Mouse (Mus musculus) kidney, adult 2 months (tissue): ENCODE results near the gene Gm28778. TPM values are rescaled to one million over a fixed set of nuclear protein-coding genes. Genes with fewer than 3 reads are reported as not detected.

ENCODE experiments used
- DNase-seq: peaks from one replicate; pipeline ENCODE4 v3.0.0; 2021
- H3K27ac ChIP-seq: fragments of 200-500 bp; 2 replicates; pipeline ENCODE4 v1.5.1; 2012; ENCODE audit warnings: low read depth, low read length, control low read depth, inconsistent platforms; ENCODE audit not compliant: insufficient read depth
- H3K27me3 ChIP-seq: fragments of 200-500 bp; replicated peaks from 2 replicates; pipeline ENCODE4 v1.6.1; 2012; ENCODE audit warnings: mild to moderate bottlenecking, moderate library complexity, low read length, inconsistent platforms; ENCODE audit not compliant: control insufficient read depth, insufficient read depth
- H3K36me3 ChIP-seq: fragments of 200-500 bp; 2 replicates; pipeline ENCODE4 v1.6.1; 2012; ENCODE audit warnings: mild to moderate bottlenecking, moderate library complexity, low read length, inconsistent platforms; ENCODE audit not compliant: control insufficient read depth, insufficient read depth
- H3K4me1 ChIP-seq: fragments of 200-500 bp; 2 replicates; pipeline ENCODE4 v1.6.1; 2011; ENCODE audit warnings: low read length; ENCODE audit not compliant: control insufficient read depth, insufficient read depth
- H3K4me3 ChIP-seq: fragments of 200-500 bp; 2 replicates; pipeline ENCODE4 v1.5.1; 2011; ENCODE audit warnings: mild to moderate bottlenecking, low read depth, low read length, control low read depth; ENCODE audit not compliant: insufficient read depth
- CTCF ChIP-seq: fragments of 200-500 bp; conservative IDR thresholded peaks from 2 replicates; pipeline ENCODE4 v1.5.1; 2011; ENCODE audit warnings: low read depth, mild to moderate bottlenecking, control low read depth, low read length, moderate library complexity, mixed read lengths; ENCODE audit not compliant: insufficient read depth, insufficient read length
- POLR2A ChIP-seq: fragments of 200-500 bp; IDR thresholded peaks from one replicate; pipeline ENCODE4 v1.6.1; 2011; ENCODE audit warnings: low read depth, low read length, control low read depth
- WGBS: fragments of 180-500 bp; shearing (Covaris S2); methylation state at CpG from one replicate; pipeline ENCODE4 v1.1.7; 2018; 5-methylcytosine and 5-hydroxymethylcytosine counted together
- polyA plus RNA-seq: library from polyadenylated mRNA; depleted of rRNA; stranded (reverse); fragments of >200 nt; gene quantifications from 2 replicates; pipeline ENCODE4 v1.2.3, GENCODE M21; 2012; rRNA removed

Gene Gm28778
- polyA plus RNA-seq, 1 experiment, result 14.9 TPM

DNA sequence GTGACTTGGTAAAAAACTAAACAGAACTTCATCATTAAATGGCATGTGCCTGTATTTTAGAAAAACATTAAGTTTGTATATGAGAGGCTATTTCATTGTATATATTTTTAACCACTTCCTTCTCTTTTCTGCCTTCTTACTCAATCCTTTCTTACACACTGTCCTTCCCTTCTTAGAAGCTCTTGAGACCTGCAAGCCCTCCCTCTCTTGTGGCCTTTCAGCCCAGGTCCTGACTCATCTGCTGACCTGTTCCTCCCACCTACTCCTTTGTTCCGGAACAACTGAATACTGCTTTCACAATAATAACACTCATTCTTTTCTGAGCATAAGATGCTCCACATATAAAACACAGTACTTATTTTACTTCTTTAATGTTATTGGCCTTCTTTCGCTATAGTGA is 44.2 kb downstream of the Gm28778 start:
- Histone ChIP-seq H3K27me3 (no peaks in the 10 kb centered on the region), H3K36me3 (peaks cover 2% of the 10 kb centered on the region), H3K27ac (no peak overlapping the region), H3K4me3 (no peak overlapping the region), H3K4me1 (no peaks in the 10 kb centered on the region)
- WGBS, result over 99% methylated on average over 2 of the region's 2 CpGs
- TF ChIP-seq POLR2A, result no peak
- TF ChIP-seq CTCF, result no peak
- DNase-seq, result no peak

DNA sequence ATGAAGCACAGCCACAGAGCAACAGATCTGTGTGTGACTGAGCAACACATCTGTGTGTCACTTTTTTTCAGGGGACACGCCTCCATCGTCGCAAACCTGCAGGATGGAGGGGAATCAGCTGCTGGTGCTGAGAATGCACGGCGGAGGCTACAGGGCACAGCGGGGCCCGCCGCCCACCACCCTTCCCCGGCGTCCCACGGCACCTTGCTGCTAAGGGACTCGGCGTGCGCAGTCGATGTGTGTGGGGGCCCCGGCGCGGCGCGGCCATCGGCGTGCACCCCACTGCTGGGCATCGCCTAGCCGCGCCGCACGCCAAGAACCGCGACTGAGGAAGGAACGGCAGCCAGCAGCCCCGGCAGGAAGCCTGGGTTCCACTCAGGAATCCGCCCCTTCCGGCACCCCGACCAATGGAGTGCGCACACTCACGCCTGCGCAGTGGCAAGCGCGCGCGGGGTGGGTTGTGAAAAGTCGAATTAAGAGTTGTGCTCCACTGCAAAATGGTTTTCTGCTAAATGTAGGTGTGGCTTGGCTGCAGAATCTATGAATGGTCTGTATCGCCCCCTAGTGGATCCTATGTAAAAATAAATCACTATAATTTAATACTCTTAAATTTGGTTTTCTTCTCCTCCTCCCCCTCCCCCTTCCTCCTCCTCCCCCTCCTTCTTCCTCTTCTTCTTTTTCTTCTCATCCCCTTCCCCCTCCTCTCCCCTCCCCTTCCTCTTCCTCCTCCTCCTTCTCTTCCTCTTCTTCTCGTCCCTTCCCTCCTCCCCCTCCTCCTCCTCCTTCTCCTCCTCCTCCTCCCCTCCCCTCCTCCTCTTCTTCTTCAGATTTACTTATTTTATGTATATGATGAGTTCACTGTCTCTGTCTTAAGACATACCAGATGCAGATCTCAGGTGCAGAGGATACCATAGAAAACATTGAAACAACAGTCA is 55.7 kb downstream of the Gm28778 start, which contains the start of the genes Asdurf, Gm28551 and Asnsd1:
TSS of gene Asdurf (minus strand) at position 293 of the 935 bp plus-strand sequence.
TSS of gene Gm28551 (minus strand) at position 341 of the 935 bp plus-strand sequence.
TSS of gene Asnsd1 (minus strand) at position 426 of the 935 bp plus-strand sequence.
- peak; percentile 99 for DNase-seq
- no peaks in the 10 kb centered on the region for H3K27me3 ChIP-seq
- 0 out of 2 replicates have a peak within 1 kb of the TSS, but pooled peaks have one; percentile 11 for H3K27ac ChIP-seq
- under 1% methylated on average over 43 of the region's 44 CpGs for WGBS
- peaks cover 4% of the 10 kb centered on the region for H3K36me3 ChIP-seq
- no peaks in the 10 kb centered on the region for H3K4me1 ChIP-seq
- TF ChIP-seq CTCF (peak; percentile 25; the same call in 1 of the 2 replicates), POLR2A (peak; percentile 45)
- H3K4me3 ChIP-seq, result peak within 1 kb of the TSS; percentile 87

DNA sequence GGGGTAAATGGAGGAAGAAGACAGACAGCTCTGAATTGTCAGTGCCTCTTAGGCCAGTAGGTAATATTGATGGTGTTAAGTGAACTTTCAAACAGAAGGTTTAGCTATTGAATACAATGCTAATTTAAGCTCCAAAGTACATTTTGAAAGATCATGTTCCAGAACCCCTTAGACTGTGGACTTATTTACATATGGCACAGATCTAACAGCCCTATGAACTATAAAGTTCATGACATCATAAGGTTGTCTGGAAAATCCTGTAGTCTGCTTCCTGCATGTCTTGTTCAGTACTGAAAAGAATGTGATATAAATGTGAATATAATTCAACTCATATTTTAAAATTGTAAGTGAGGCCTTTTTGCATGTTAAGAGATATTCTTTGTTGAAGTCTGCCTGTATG is 62.1 kb downstream of the Gm28778 start:
- no peak overlapping the region for H3K4me3 ChIP-seq
- no peak overlapping the region for H3K27ac ChIP-seq
- no peaks in the 10 kb centered on the region for H3K36me3 ChIP-seq
- no peaks in the 10 kb centered on the region for H3K27me3 ChIP-seq
- no peak for DNase-seq
- H3K4me1 ChIP-seq, result no peaks in the 10 kb centered on the region
- TF ChIP-seq CTCF (no peak), POLR2A (no peak)

Other genes with a start within 250 kb of the Gm28778 start
- gene Mstn, start 235.5 kb upstream of the Gm28778 start, polyA plus RNA-seq, result 0.20 TPM in 1 of 2 replicates, not detected in the other
- not detected in 2 replicates for gene 1700019A02Rik, start 109.5 kb upstream of the Gm28778 start, polyA plus RNA-seq
- gene Pms1, start 93 bp upstream of the Gm28778 start, polyA plus RNA-seq, result 1.3 and 1.9 TPM in 2 replicates
- 7.5 and 9.8 TPM in 2 replicates for gene Ormdl1, start within 50 bp of the Gm28778 start, polyA plus RNA-seq
- 7.9 and 10.2 TPM in 2 replicates for gene Osgepl1, start 16.5 kb downstream of the Gm28778 start, polyA plus RNA-seq
- not detected in 2 replicates for gene Asdurf, start 55.5 kb downstream of the Gm28778 start, polyA plus RNA-seq
- not detected in 2 replicates for gene Gm28551, start 55.6 kb downstream of the Gm28778 start, polyA plus RNA-seq
- gene Asnsd1, start 55.6 kb downstream of the Gm28778 start, polyA plus RNA-seq, result 6.1 and 9.2 TPM in 2 replicates